Mouse (Mus musculus) adipocyte (in vitro differentiated cells): ENCODE data around the gene Gm10282.

Experiments
- DNase-seq: peaks from one replicate; pipeline ENCODE4 v3.0.0-alpha.2; 2016; ENCODE audit warnings: low spot score

Gene Gm10282

GRCm38 (mm10) chr8:72305210-72305905, at the start of gene Gm10282:
Gene Gm10282 (minus strand): TSS chr8:72305260.
- peak; percentile 48 for DNase-seq

GRCm38 (mm10) chr8:72354272-72354671, 49.2 kb upstream of the Gm10282 start:
- DNase-seq: no peak

GRCm38 (mm10) chr8:72353700-72354045, 48.6 kb upstream of the Gm10282 start:
- DNase-seq: no peak

- DNase-seq: no peak
Measured at GRCm38 (mm10) chr8:72352951-72353699, 48.1 kb upstream of the Gm10282 start.

- DNase-seq: no peak
Measured at GRCm38 (mm10) chr8:72351405-72352005, 46.4 kb upstream of the Gm10282 start.

GRCm38 (mm10) chr8:72350727-72351126, 45.7 kb upstream of the Gm10282 start:
- no peak for DNase-seq

- no peak for DNase-seq
Measured at GRCm38 (mm10) chr8:72349838-72350237, 44.8 kb upstream of the Gm10282 start.

GRCm38 (mm10) chr8:72348956-72349355, 43.9 kb upstream of the Gm10282 start:
- DNase-seq: no peak

GRCm38 (mm10) chr8:72348114-72348513, 43.1 kb upstream of the Gm10282 start:
- DNase-seq: no peak

- DNase-seq: peak; percentile 57
Measured at GRCm38 (mm10) chr8:72347553-72347952, 42.5 kb upstream of the Gm10282 start.

GRCm38 (mm10) chr8:72343725-72344124, 38.7 kb upstream of the Gm10282 start:
- DNase-seq: no peak

- no peak for DNase-seq
Measured at GRCm38 (mm10) chr8:72342556-72343300, 37.7 kb upstream of the Gm10282 start.

- no peak for DNase-seq
Measured at GRCm38 (mm10) chr8:72337034-72337433, 32.0 kb upstream of the Gm10282 start.

- DNase-seq: no peak
Measured at GRCm38 (mm10) chr8:72336273-72336672, 31.2 kb upstream of the Gm10282 start.

- no peak for DNase-seq
Measured at GRCm38 (mm10) chr8:72334144-72334641, 29.1 kb upstream of the Gm10282 start.

- no peak for DNase-seq
Measured at GRCm38 (mm10) chr8:72333429-72334143, 28.5 kb upstream of the Gm10282 start.

GRCm38 (mm10) chr8:72331631-72332030, 26.6 kb upstream of the Gm10282 start:
- DNase-seq: no peak

- DNase-seq: no peak
Measured at GRCm38 (mm10) chr8:72330806-72331516, 25.9 kb upstream of the Gm10282 start.

GRCm38 (mm10) chr8:72329116-72329515, 24.1 kb upstream of the Gm10282 start:
- no peak for DNase-seq

- DNase-seq: no peak
Measured at GRCm38 (mm10) chr8:72324708-72325107, 19.6 kb upstream of the Gm10282 start.
